Mouse (Mus musculus) right cerebral cortex, adult 2 months (tissue): ENCODE data around the gene Rpe.
"Not testable (repeated sequence)": the region's sequence is repeated elsewhere in the genome, so short reads cannot be mapped to it uniquely, and the experiment has no call there.

Experiments
- DNase-seq, 2 experiments: peaks; one replicate each; pipeline ENCODE4 v3.0.0; 2021 to 2022; ENCODE audit warnings: low spot score in 2 of 2

Rpe gene

DNA sequence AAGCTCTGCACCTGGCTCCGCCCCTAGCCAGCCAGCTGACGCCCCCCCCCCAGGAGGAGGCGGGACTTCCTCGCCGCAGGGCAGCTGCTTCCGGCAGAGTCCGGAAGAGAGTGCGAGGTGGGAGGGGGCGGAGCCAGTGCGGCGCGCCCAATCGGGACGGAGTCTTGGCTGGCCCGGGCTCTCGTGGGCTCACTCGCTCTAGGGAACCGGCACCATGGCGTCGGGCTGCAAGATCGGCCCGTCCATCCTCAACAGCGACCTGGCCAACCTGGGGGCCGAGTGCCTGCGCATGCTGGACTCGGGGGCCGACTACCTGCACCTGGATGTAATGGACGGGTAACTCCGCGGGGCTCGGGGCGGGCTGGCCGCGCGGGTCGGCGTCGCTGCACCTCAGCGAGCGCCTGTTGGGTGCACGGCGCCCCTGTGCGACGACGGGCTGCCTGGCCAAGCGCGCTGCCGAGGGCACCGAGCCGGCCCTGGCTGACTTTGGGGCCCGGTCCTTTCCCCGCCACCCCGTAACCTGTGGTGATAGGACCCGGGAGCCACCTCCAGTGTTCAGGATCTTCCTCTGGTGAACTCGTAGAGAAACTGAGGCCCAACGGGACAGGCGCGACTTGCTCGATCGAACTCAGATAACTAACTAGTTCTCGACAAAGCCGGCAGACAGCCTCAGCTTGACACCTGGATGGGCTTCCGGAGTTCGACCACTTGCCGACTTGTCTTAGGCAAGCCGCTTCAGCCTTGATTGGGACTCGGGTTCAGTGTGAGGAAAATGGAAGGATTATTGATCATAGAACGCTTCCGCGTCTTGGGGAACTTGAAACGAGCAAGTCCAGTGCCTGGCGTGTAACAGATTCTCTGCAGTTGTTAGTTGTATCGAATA is at the start of gene Rpe:
Gene Rpe (plus strand): TSS at position 139 of the 883 bp plus-strand sequence.
- DNase-seq, result peak; percentile 90 to 91

DNA sequence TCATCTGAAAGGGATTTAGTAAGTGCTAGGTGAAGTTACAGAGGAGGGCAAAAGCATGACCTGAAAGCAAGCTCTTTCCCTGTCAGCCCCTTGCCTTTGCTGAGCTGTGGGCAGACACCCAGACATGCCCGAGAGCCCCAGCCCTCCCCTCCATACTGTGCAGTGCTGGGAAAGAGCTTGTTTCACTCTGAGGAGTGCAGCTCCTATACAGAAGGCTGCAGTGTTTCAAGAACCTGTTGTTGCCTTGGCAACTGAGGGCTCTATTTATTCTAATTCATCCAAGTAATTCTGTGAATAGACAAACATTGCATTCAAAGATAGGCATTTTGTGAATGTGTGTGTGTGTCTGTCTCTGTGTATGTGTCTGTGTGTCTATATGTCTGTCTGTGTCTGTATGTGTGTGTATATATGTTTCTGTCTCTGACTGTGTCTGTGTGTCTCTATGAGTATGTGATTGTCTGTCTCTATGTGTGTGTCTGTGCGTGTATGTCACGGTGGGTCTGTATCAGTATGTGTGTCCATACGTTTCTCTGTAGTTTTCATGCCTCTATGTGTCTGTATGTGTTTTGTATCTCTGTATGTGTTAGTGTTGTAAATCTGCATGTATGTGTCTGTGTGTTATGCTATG is 45.4 kb upstream of the Rpe start:
- peak in 1 of 2 experiments; percentile 37 for DNase-seq

DNA sequence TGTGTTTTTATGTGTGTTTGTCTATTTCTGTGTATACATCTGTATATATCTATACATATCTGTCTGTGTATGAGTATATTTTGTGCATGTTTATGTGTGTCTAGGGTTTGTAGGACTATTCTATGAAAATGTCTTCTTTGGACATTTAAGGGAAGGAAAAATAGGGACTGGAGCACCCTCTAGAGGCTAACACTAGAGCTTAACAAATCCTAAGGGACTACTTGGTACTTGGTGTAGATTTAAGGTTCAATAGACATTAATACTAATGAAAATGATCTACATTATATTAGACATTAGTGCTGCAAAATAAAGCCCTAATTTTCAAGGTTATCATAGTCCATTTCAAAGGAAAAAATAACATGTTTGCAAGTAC is 44.9 kb upstream of the Rpe start:
- DNase-seq, result no peak

DNA sequence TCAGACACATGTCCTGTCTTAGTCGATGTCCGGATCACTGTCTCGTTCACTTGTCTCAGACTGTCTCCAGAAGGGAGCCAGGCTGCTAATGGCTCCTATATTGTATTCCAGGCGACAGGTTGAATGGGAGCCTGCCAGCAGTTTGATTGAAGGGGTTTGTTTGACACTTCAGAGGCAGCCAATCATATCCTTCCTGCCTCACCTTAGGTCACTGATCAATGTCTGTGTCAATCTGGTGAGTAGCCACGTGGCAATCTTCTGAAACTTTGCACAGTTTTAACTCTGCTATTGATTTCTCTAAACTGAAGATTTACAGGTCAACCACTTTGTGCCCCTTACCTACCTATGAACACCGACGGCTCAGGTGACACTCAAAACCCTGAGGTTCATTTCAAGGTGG is 29.2 kb upstream of the Rpe start:
- no peak for DNase-seq

DNA sequence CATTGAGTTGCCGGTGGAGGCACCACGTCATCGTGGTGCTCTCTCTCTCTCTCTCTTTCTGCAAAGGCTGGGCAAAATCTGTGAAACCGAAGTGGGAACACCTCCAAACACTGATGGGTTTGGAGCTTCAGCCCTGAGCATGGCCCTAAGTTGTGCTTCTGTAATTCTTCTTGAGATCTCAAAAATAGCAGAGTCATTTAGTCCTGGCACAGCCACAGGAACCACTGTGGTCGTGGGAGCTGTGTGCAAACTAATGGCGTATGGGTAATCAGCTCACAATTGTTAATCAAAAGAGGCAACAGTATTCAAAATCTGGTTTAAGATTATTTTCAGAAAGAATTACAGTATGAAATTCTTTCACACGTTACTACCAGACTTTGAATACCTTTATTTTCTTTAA is 27.8 kb upstream of the Rpe start:
- DNase-seq, result no peak

DNA sequence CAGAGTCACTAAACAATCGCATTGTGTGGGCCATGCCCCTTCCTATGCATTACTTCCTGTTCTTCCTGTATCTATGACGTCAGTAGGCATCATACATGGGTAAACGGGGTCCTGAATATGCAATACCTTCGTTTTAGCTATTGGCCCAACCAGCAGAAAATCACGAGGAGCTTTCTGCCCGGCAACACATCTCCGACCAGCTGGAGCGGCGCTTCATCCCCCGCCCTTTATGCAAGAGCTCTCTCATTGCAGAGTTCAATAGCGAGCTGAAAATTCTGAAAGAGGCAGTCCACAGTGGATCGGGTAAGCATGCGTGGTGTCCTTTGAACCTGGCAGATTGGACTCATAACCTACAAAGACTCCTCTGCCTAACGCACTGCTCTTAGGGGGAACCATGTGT is 22.7 kb upstream of the Rpe start:
- no peak for DNase-seq

DNA sequence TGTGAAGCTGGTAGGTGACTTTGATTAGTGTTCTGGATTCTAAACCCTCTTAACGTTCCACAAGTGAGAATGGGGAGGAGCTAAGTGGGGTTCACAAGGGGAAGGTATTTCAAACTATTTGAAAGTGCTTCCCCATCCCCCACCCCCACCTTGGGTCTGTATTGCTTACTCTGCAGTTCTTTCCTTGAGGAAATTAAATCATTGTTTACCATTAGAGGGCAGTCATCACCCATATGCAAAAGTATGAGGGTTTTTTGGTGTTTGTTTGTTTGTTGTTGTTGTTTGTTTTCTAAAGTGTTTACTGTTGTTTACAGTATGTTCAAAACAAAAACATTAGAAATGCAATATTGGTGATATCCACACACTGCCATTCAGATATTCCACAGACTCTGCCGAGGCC is 22.0 kb upstream of the Rpe start:
- no peak for DNase-seq

DNA sequence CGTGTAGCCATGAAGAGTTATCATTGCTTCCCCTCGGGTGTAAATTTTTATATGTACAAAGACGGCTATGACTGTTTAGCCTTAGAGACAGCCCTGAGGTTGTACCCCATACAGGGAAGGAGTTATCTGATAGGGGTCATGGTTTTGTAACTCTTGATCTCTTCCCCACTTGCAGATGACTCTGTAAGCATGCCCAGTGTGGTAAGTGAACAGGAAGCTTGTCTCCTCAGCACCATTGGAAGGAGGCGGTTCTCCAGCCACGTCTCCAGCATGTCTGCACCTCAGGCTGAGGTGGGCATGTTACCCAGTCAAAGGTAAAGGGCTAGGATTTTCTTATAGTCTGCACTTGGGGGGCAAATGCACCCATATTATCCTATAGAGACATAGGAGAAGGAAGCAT is 17.7 kb upstream of the Rpe start:
- no peak for DNase-seq

DNA sequence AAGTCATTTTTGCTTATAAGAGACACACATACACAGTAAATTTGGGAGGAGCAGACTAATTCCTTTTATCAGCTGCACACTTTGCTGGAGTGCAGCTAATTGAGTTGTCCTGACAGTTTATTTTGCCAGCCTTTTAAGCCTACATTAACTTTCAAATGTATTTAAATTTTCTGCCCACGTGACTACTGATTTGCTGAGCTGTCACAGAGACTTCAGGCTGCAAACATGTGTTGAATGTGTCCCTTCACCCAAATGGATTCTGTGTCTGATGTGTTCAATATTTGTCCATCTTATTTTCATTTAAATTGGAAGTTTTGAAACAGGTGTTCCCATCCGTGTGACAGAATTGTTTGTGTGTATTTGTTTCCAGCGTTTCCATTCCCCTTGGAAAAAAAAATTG is 8.9 kb upstream of the Rpe start:
- DNase-seq, result no peak

DNA sequence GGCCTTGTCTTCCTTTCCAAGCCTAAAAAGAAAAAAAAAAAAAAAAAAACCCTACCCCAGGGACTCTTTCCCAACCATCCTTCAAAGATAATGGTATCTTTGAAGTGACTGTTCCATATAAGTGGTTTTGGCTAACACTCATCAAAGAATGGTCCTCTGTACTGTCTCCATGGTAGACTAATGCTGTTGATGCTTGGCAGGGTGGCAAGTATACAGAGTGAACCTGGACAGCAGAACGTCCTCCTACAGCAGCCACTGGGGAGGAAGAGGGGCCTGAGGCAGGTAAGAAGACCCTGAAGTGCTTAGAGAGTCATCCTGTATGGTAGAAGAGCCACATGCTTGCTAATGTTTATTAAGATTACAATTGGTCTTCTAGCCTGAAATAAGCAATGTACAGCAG is 8.3 kb upstream of the Rpe start:
- DNase-seq, result no peak

DNA sequence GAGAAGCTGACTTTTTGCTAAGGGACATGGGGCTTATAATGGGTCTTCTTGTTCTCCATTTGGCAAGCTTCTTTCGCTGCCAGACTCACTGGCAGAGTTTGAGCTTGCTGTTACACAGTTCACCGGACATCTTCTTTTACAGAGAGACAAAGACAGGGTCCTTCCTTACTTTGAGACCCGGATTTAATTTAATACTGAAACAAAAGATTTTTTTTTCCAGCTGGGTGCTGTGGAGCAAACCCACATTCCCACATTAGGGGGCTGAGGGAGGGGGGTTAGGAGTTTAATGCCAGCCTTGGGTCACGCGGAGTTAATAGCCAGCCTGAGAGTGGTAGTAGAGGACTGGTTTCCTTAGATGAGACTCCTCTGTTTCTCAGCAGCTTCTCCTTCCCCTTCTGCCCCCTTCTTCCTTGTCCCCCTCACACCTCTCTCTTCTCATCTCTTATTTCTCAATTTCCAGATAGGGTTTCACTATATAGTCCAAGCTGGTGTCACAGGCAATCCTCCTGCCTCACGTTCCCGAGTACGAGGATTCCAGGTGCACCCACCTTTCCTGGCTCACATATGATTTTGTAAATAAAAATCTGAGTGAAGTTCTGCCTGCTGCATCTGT is 7.7 kb upstream of the Rpe start:
- DNase-seq, result no peak

DNA sequence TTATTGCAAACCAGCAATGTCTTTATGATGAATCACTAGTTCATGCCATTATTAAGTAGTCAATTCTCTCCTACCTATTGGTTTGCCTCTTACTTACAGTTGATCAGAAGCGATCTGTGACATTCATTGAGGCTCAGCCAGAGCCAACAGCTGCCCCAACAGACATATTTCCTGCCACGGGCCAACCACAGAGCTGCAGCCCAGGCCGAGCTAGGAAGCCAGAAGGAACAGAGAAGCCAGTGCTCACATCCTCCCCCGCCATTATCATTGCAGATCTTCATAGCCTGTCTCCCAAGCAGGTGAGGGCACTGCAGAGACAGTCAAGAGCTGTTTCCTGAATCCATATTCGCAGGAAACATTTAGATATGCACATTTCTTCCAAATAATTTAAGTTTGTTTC is 6.4 kb upstream of the Rpe start:
- no peak for DNase-seq

DNA sequence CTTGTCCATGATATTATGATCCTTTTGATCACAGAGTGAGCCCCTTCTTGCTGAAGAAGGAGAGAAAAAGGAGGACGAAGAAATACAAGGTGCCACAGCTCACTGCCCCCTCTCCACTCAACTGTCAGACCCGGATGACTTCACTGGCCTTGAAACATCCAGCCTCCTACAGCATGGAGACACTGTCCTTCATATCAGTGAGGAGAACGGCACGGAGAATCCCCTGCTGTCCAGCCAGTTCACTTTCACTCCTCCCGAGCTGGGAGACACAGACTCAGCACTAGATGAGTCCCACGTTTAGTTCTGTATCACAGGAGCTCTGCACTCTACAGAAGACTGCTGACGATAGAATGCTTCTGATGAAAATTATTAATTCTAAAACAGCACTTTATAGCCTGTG is 5.3 kb upstream of the Rpe start:
- no peak for DNase-seq

DNA sequence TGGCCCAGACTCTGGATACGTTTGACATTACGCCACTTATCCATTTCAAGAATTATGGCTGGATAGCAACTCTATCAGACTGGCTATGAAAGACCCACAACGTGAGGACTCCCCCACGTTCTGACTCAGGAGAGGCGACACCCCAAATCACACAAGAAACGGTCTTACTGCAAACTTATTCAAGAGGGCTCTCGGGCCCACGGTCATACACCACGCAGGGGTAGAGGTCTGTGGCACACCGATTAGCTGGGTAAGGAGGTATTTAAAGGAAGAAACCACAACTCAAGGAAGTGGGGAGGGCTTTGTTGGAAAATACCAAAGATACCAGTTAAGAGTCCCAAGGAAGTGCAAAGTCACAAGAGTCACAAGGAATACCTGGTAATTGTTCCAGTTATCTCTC is 1.0 kb upstream of the Rpe start:
- not testable (repeated sequence) for DNase-seq

DNA sequence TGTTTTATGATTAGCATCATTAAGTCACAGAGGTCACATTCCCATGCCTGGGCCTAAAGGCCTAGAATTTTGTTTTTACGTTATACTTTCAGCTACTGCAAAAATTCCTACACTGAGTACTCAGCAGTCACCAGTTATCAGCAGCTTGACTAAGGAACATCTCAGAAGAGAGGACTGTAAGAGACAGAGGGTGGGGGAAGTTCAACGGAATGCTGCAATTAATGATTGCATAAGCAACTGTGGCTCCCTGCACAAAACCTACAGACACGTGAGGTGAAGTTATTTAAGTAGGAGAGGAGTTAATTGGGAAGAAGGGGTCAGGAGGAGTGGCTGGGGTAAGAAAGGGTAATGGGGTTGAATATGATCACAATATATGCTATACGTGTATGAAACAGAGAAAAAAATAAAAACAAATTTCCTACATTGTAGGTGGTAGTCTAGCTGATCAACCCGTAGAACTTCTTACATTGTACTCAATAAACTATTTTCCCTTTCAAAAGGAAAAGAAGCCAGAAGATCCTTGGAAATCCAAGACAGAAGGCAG is 410 bp upstream of the Rpe start:
- DNase-seq, result no peak

DNA sequence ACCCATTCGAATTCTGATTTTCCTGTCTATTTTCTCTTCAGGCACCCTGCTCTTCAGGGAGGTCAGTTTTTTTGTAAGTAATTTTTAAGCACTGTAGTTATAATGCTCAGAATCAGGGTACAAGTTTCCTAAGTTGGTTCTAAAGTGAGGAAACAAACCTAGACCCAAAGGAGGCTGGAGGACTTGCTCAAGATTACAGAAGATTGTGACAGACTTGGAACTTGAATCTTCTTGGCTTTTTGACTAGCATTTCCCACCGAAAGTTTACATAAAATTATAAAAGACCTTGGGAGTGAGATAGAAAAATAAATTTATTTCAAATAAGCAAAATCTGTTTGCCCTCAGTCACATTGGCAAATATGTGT is 927 bp downstream of the Rpe start:
- DNase-seq, result no peak

DNA sequence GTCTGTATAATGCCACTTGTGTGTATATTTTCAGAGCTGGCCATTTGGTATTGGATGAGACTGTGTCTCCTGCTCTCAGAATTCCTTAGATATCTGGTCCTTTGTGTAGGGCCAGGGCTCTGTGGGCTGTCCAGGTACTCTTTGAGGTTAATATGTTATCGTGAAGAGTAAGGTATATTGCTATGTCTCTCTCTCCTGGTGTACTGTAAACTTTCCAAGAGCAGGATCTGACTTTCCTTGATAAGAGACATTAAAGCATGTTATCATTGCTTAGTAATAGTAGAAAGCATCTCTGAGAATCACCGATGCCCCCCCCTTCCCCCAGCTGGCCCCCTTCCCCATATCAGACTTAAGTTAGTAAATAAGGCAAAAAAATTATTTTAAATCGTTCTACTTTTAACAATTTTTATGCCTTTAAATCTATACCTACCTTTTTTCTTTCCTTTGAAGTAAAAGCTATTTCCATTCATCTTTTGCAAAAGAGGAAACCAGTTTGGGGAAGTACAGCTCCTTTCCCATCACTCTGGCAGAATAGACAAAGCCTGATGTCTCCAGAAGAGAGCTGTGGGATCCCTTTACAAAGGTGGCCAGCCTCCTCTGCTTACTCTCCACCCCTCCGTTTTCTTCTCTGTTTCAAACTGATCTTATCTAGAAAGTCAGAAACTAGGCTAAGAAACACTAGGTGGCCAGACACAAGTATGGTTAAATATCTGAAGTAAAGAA is 2.2 kb downstream of the Rpe start:
- DNase-seq, result no peak

DNA sequence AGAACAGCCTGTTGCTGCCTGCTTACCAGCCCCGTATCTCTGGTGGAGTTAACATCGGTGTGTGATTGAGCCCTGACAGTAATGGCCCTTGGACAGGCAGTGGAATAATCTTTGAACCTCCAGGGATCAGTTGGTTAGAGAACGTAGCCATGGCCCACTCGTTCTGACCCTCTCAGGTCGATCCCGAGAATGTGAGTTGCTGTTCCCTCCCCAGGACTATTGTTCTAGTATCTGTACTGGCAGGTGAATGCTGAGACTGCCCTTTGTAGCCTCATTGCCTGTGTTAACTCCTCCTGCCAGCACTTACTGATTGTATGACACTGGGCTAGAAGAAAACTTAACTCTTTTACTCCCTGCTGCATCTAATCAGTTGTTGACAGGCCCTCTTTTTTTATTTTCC is 3.9 kb downstream of the Rpe start:
- no peak for DNase-seq

DNA sequence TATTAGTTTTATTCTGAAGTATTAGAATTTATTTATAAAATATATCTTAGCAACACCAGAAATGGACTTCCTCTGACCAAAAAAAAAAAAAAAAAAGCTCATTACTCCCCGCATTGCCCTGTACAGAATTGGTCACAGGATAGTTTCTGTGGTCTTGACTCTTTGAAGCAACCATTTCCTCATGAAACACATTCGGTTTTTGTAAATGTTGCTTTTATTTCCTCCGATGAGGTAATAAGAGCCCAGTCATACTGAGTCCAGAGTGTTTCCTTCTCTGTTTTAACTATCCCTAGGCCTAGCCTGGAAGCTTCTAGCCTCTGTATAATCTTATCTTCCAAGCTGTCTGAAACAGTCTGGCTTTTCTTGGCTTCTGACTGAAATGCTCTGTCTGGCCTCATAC is 12.2 kb downstream of the Rpe start:
- no peak for DNase-seq

DNA sequence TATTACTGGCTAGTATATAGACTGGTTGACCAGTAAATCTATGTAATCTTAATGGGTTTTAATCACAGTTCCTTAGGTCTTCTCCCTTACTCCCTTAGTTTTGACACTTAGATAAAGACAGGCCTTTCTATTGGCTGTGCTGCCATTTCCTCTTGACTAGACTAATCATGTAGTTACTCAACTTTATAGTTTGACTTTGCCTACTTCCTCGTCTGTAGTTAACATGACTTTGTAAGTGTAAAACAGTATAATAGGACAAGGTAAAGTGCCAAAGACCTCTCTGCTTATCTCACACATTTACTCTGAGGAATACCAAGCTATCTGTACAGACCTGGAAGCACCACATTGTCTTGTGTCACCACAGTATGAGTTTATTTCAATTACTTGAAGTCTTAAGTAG is 29.9 kb downstream of the Rpe start:
- no peak for DNase-seq

DNA sequence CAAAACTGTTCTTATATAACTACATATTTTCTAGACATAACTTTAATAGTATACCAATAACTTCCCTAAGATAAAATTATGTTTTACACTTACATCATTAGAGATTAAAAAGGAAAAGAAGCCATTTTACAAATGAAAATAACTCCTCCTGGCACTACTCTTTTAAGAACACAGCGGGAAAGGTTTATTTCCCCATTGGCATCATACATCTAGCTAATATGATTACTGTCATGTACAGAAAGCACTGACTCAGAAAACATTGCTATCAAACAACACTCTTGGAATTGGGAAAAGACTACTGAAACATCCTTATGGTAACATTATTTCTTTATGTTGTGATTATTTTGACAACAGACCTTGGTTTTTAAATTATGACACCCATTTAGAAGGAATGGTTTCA is 68.1 kb downstream of the Rpe start:
- DNase-seq, result no peak
